Mouse (Mus musculus): Measurements from ENCODE around the gene Tm7sf3. TPM values are rescaled to one million over a fixed set of nuclear protein-coding genes. Genes with fewer than 3 reads are reported as not detected.

Tm7sf3 gene
- polyA plus RNA-seq, 1 experiment from 2014 or later: 37.5 TPM

DNA sequence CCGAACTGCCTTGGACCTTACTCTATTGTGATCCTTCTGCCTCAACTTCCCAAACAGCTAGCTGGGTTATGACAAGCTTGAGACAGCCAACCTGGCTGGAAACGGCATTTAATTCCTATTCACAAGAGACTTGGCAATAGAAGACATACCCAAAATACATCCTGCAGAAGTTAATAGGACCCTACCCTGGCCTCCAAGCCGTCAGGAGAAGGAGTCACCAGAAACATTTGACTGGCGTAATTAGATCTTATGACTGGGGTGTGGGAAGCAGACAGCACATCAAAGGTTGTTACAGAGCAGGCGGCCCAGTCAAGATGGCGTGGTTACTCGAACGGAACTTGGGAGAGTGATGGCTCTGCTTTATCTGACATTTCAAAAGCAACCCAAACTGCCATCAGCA is 10.8 kb downstream of the Tm7sf3 start:
- Histone ChIP-seq H3K9me3 (replicated peaks; ENCODE audit: control insufficient read depth, low read length) (no peaks in the 10 kb centered on the region), H3K9ac (ENCODE audit: low read length) (no peak overlapping the region), H3K27me3 (ENCODE audit: control insufficient read depth, insufficient read depth, low read length) (no peaks in the 10 kb centered on the region), H3K36me3 (ENCODE audit: control insufficient read depth, insufficient read depth) (no peaks in the 10 kb centered on the region), H3K4me2 (ENCODE audit: low read depth, low read length) (no peak overlapping the region), H3K27ac (ENCODE audit: low read length) (no peak overlapping the region), H3K4me1 (ENCODE audit: control insufficient read depth, insufficient read depth, low read length) (peaks cover 14% of the 10 kb centered on the region), H3K4me3 (ENCODE audit: low read length) (no peak overlapping the region)
- no peak for ATAC-seq (replicated peaks; ENCODE audit: extremely low read depth, insufficient read depth, low FRiP score)
- 70% methylated on average over 8 of the region's 8 CpGs for WGBS

DNA sequence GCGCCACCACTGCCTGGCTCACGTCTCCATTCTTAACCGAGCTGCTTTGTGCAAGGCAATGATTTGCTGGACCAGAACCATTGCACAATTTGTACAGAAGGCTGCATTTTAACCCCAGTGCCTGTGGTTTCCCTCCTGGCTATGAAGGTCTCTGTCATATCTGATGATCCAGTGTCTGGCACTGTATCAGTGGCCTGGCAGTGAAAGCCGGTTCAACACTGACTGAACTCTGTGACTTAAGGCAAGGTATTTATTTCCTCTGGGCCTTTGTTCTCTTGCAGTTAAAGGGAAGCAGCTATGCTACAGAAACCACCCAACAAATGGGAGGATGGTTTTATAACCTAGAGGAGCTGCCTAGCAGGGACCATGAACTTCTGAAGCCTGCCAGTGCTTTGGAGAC is 11.7 kb downstream of the Tm7sf3 start:
- no peak overlapping the region for H3K27ac ChIP-seq (ENCODE audit: low read length)
- H3K9me3 ChIP-seq (replicated peaks; ENCODE audit: control insufficient read depth, low read length): no peaks in the 10 kb centered on the region
- 89% methylated on average over 4 of the region's 4 CpGs for WGBS
- H3K4me3 ChIP-seq (ENCODE audit: low read length): no peak overlapping the region
- H3K9ac ChIP-seq (ENCODE audit: low read length): no peak overlapping the region
- H3K4me1 ChIP-seq (ENCODE audit: control insufficient read depth, insufficient read depth, low read length): peaks cover 14% of the 10 kb centered on the region
- H3K4me2 ChIP-seq (ENCODE audit: low read depth, low read length): no peak overlapping the region
- ATAC-seq (replicated peaks; ENCODE audit: extremely low read depth, insufficient read depth, low FRiP score): no peak
- no peaks in the 10 kb centered on the region for H3K27me3 ChIP-seq (ENCODE audit: control insufficient read depth, insufficient read depth, low read length)
- no peaks in the 10 kb centered on the region for H3K36me3 ChIP-seq (ENCODE audit: control insufficient read depth, insufficient read depth)

- Histone ChIP-seq H3K9ac (ENCODE audit: low read length) (no peak overlapping the region), H3K9me3 (replicated peaks; ENCODE audit: control insufficient read depth, low read length) (no peaks in the 10 kb centered on the region), H3K4me1 (ENCODE audit: control insufficient read depth, insufficient read depth, low read length) (peaks cover 14% of the 10 kb centered on the region), H3K27me3 (ENCODE audit: control insufficient read depth, insufficient read depth, low read length) (no peaks in the 10 kb centered on the region), H3K27ac (ENCODE audit: low read length) (no peak overlapping the region), H3K4me2 (ENCODE audit: low read depth, low read length) (no peak overlapping the region), H3K4me3 (ENCODE audit: low read length) (no peak overlapping the region), H3K36me3 (ENCODE audit: control insufficient read depth, insufficient read depth) (no peaks in the 10 kb centered on the region)
- WGBS: 56% methylated on average over 9 of the region's 9 CpGs
- no peak for ATAC-seq (replicated peaks; ENCODE audit: extremely low read depth, insufficient read depth, low FRiP score)
These were observed 12.6 kb downstream of the Tm7sf3 start for GRCm38 (mm10) chr6:146629781-146630756.

DNA sequence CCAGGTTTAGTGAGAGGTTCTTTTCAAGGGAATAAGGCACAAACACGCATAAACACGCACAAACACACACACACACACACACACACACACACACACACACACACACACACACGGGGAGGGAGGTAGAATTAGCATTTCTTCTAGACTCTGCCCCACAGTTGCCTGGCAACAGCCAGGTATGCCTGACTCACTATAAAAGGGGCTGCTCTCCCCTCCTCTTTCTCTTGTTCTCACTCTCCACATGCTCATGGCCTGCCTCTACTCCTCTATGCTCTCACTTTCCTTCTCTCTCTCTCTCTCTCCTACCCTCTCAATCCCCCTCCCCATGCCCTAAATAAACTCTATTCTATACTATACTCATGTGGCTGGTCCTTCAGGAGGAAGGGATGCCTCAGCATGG is 14.5 kb downstream of the Tm7sf3 start:
- Histone ChIP-seq H3K4me2 (ENCODE audit: low read depth, low read length) (no peak overlapping the region), H3K9me3 (replicated peaks; ENCODE audit: control insufficient read depth, low read length) (no peaks in the 10 kb centered on the region), H3K36me3 (ENCODE audit: control insufficient read depth, insufficient read depth) (peaks cover 3% of the 10 kb centered on the region), H3K4me1 (ENCODE audit: control insufficient read depth, insufficient read depth, low read length) (peaks cover 7% of the 10 kb centered on the region), H3K4me3 (ENCODE audit: low read length) (no peak overlapping the region), H3K27ac (ENCODE audit: low read length) (no peak overlapping the region), H3K27me3 (ENCODE audit: control insufficient read depth, insufficient read depth, low read length) (no peaks in the 10 kb centered on the region), H3K9ac (ENCODE audit: low read length) (no peak overlapping the region)
- no peak for ATAC-seq (replicated peaks; ENCODE audit: extremely low read depth, insufficient read depth, low FRiP score)
- WGBS: 84% methylated on average over 3 of the region's 3 CpGs

DNA sequence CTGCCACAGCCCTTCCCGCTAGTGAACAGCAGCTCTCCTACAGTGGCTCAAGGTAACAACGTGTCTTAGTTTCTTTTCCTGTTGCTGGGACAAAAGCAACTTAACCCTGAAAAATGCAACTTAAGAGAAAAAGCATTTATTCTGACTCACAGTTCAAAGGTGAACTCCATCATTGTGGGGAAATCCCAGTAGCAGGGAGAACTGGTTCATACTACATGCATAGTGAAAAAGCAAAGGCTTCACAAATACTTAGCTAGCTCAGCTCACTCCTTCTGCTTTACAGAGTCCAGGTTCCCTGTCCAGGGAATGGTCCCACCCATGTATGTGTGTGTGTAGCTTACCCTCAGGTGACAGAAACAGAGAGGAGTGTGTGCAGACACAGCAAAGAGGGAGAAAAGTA is 26.0 kb downstream of the Tm7sf3 start:
- H3K4me1 ChIP-seq (ENCODE audit: control insufficient read depth, insufficient read depth, low read length): no peaks in the 10 kb centered on the region
- no peaks in the 10 kb centered on the region for H3K27me3 ChIP-seq (ENCODE audit: control insufficient read depth, insufficient read depth, low read length)
- no peak overlapping the region for H3K4me3 ChIP-seq (ENCODE audit: low read length)
- WGBS: 87% methylated on average over 2 of the region's 2 CpGs
- H3K36me3 ChIP-seq (ENCODE audit: control insufficient read depth, insufficient read depth): peaks cover 58% of the 10 kb centered on the region
- H3K9me3 ChIP-seq (replicated peaks; ENCODE audit: control insufficient read depth, low read length): no peaks in the 10 kb centered on the region
- no peak overlapping the region for H3K27ac ChIP-seq (ENCODE audit: low read length)
- no peak overlapping the region for H3K9ac ChIP-seq (ENCODE audit: low read length)
- ATAC-seq (replicated peaks; ENCODE audit: extremely low read depth, insufficient read depth, low FRiP score): no peak
- no peak overlapping the region for H3K4me2 ChIP-seq (ENCODE audit: low read depth, low read length)

- Histone ChIP-seq H3K27ac (ENCODE audit: low read length) (no peak overlapping the region), H3K36me3 (ENCODE audit: control insufficient read depth, insufficient read depth) (peaks cover 58% of the 10 kb centered on the region), H3K9me3 (replicated peaks; ENCODE audit: control insufficient read depth, low read length) (no peaks in the 10 kb centered on the region), H3K4me1 (ENCODE audit: control insufficient read depth, insufficient read depth, low read length) (no peaks in the 10 kb centered on the region), H3K4me3 (ENCODE audit: low read length) (no peak overlapping the region), H3K4me2 (ENCODE audit: low read depth, low read length) (no peak overlapping the region), H3K27me3 (ENCODE audit: control insufficient read depth, insufficient read depth, low read length) (no peaks in the 10 kb centered on the region), H3K9ac (ENCODE audit: low read length) (no peak overlapping the region)
- no peak; the same call in 1 of the 2 replicates for ATAC-seq (replicated peaks; ENCODE audit: extremely low read depth, insufficient read depth, low FRiP score)
- WGBS: 88% methylated on average over 8 of the region's 8 CpGs
These were observed 26.7 kb downstream of the Tm7sf3 start for GRCm38 (mm10) chr6:146615891-146616290.

GRCm38 (mm10) chr6:146614541-146614940 is 28.1 kb downstream of the Tm7sf3 start:
- Histone ChIP-seq H3K27ac (ENCODE audit: low read length) (no peak overlapping the region), H3K4me3 (ENCODE audit: low read length) (no peak overlapping the region), H3K4me2 (ENCODE audit: low read depth, low read length) (no peak overlapping the region), H3K4me1 (ENCODE audit: control insufficient read depth, insufficient read depth, low read length) (no peaks in the 10 kb centered on the region), H3K9ac (ENCODE audit: low read length) (no peak overlapping the region), H3K9me3 (replicated peaks; ENCODE audit: control insufficient read depth, low read length) (no peaks in the 10 kb centered on the region), H3K27me3 (ENCODE audit: control insufficient read depth, insufficient read depth, low read length) (no peaks in the 10 kb centered on the region), H3K36me3 (ENCODE audit: control insufficient read depth, insufficient read depth) (peaks cover 54% of the 10 kb centered on the region)
- 95% methylated on average over 5 of the region's 5 CpGs for WGBS
- ATAC-seq (replicated peaks; ENCODE audit: extremely low read depth, insufficient read depth, low FRiP score): no peak

- H3K36me3 ChIP-seq (ENCODE audit: control insufficient read depth, insufficient read depth): peaks cover 58% of the 10 kb centered on the region
These were observed 28.7 kb downstream of the Tm7sf3 start for GRCm38 (mm10) chr6:146613907-146614306.

DNA sequence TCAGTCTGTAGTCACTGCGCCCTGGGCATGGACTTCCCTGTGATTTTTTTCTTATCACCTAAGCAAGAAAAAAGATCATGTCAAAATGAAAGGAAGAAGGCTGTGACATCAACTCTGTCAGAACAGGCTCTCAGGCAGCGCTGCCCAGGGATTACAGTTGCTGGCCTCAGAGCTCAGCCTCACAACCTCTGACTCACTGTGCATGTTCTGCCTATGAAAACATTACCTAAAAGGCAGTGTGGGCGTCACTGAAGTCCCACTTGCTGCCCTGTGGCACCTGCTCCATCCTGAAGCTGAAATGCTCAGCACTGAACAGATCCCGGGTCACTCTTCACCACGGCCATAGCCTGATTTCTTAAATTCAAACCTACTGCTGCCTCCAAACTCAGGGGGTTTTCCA is 29.9 kb downstream of the Tm7sf3 start:
- no peak for ATAC-seq (replicated peaks; ENCODE audit: extremely low read depth, insufficient read depth, low FRiP score)
- peaks cover 55% of the 10 kb centered on the region for H3K36me3 ChIP-seq (ENCODE audit: control insufficient read depth, insufficient read depth)
- H3K27me3 ChIP-seq (ENCODE audit: control insufficient read depth, insufficient read depth, low read length): no peaks in the 10 kb centered on the region
- H3K9ac ChIP-seq (ENCODE audit: low read length): no peak overlapping the region
- no peaks in the 10 kb centered on the region for H3K9me3 ChIP-seq (replicated peaks; ENCODE audit: control insufficient read depth, low read length)
- no peak overlapping the region for H3K27ac ChIP-seq (ENCODE audit: low read length)
- H3K4me1 ChIP-seq (ENCODE audit: control insufficient read depth, insufficient read depth, low read length): no peaks in the 10 kb centered on the region
- WGBS: 87% methylated on average over 5 of the region's 5 CpGs
- H3K4me2 ChIP-seq (ENCODE audit: low read depth, low read length): no peak overlapping the region
- H3K4me3 ChIP-seq (ENCODE audit: low read length): no peak overlapping the region

More at GRCm38 (mm10) chr6:146613907-146614306, 28.7 kb downstream of the Tm7sf3 start:
- no peak overlapping the region for H3K27ac ChIP-seq (ENCODE audit: low read length)
- H3K9ac ChIP-seq (ENCODE audit: low read length): no peak overlapping the region
- H3K27me3 ChIP-seq (ENCODE audit: control insufficient read depth, insufficient read depth, low read length): no peaks in the 10 kb centered on the region
- no peaks in the 10 kb centered on the region for H3K9me3 ChIP-seq (replicated peaks; ENCODE audit: control insufficient read depth, low read length)
- H3K4me1 ChIP-seq (ENCODE audit: control insufficient read depth, insufficient read depth, low read length): no peaks in the 10 kb centered on the region
- H3K4me2 ChIP-seq (ENCODE audit: low read depth, low read length): no peak overlapping the region
- no peak overlapping the region for H3K4me3 ChIP-seq (ENCODE audit: low read length)
- 91% methylated on average over 5 of the region's 5 CpGs for WGBS
- no peak for ATAC-seq (replicated peaks; ENCODE audit: extremely low read depth, insufficient read depth, low FRiP score)

All from heart, embryonic 16.5 days (tissue).